Mouse (Mus musculus) lung, postnatal 25 days (tissue): ENCODE measurements around the gene Lin28a.
A peak's percentile ranks its signal among the peaks of the same experiment; 100 is the strongest.

Experiments used
- DNase-seq: peaks from one replicate; pipeline ENCODE4 v3.0.0; 2022; ENCODE audit warnings: low spot score

Gene Lin28a

DNA sequence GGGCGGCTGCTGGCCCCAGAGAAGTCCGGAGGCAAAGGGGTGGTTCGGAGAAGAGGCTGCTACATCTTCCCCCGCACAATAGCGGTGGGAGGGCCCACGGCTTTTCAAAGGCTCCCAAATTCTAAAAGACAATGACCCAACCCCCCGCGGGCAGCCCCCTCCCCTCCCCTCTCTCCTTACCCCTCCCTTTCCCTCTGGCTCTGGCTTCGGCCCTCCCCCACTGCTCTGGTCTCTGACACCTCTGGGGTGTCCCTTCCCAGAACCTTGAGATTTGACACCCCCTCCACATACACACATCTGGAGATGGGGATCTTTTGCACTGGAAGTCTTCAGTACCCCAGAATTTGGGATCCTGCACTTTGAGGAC lies at the start of gene Lin28a:
Gene Lin28a (minus strand): TSS at position 63 of the 367 bp plus-strand sequence.
- DNase-seq, result no peak

DNA sequence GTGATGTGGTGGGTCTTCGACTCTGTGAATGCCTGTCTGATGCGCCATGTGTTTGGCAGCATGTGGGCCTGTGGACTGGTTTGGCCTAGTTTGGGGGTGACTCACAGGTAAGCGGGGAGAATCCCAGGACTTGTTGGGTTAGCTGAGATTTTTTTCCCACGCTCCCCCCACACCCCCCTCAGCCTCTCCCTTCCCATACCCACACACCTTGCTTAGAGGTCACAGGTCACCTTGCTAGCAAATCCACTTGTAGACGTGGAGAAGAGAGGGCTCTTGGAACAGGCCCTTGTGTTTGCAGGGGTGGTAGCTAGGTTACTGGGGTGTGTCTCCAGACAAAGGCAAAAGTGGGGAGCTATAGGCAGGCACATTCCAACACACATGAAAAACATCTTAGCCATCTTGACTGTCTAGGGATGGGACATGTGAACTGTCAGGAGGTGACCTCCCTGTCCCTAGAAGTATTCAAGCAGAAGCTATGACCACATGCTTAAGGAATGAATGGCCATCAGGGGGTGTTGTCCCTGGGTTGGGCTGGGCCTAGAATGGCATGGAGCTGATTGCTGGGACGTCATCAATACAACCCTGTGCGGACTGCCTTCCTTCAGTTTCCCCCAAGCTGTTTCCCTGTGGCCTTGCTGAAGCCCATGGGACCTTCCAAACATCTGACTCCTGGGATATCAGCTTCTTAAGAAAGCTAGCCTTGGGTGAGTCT lies 49.3 kb upstream of the Lin28a start:
- no peak for DNase-seq

GRCm38 (mm10) chr4:134067383-134067782 lies 48.7 kb upstream of the Lin28a start:
- no peak for DNase-seq

DNA sequence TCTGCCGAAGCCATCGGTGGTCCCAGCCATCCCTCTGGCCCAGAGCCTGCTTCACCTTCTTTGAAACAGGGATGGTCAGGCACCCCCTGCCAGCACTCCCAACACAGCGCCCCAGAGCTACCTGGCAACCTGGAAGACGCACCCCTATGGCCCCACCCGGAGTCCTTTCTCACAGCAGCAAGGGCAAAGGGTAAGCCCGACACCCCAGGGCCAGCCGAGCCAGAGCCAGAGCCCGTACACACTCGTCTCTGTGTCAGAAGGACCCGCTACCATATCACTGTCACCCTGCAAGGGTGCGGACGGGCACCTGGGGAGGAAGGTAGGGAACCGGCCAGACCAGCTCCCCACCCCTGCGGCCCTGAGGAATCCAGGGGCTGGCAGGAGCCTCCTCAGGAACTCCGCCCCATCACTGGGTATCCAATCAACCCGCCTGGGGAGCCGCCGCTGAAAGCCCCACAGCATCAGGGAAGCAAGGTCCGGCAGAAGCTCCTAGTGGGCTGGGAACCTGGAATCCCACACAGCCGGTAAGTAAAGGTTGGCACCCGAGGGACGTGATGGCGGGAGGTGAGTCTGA lies 46.9 kb upstream of the Lin28a start:
- peak; percentile 54 for DNase-seq

DNA sequence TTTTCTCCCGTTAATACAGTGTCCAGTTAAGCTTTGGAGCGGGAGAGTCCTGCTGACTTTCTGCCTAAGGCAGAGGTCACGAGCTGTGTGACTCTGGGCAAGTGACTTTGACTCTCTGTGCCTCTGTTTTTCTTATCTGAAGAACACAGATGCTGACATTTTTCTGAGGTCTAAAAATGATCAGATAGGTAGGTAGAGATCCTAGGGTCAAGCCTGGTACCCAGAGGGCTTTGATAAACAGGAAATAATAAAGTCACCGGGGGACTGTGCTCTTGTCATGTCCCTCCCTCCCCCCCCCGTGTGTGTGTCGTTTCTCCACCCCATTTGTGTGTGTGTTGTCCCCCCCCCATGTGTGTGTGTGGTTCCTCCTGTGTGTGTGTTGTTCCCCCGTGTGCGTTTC lies 43.9 kb upstream of the Lin28a start:
- DNase-seq, result no peak

GRCm38 (mm10) chr4:134061944-134062446 lies 43.4 kb upstream of the Lin28a start:
- DNase-seq, result no peak

DNA sequence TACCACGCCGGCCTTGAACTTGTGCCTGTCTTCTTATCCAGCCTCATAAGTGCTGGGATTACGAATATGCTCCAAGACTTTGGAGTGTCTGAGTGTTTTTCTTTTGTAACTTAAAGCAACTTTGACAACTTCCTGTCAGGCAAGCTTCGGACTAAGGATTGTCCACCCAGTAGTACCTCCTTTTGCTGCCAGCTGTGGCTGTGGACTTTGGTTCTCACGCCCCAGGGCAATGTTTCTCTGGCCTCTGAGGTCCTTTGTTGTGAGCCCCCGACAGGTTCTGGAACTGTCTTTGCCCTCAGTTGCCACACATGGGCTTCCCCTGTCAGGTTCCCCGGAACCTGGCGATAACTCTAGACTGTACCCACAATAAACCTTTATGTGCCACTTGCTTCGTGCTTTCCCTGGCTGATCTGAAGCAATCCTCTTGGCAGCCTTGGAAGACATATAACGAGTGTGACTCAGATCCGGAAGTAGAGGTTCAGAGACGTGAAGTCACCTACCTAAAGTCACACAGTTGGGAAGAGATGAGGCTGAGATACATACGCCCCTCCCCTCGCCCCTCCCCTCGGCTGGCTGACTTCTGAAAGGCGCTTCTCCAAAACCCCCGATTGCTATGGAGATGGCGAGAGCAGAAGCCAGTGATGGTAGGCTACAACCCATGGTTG lies 42.7 kb upstream of the Lin28a start:
- no peak for DNase-seq

- no peak for DNase-seq
Measured at GRCm38 (mm10) chr4:134060135-134060865, 41.7 kb upstream of the Lin28a start, which contains the start of gene Crybg2. Crybg2 (plus strand) TSS chr4:134060815.

GRCm38 (mm10) chr4:134058908-134059307 lies 40.3 kb upstream of the Lin28a start:
- no peak for DNase-seq

GRCm38 (mm10) chr4:134058166-134058715 lies 39.6 kb upstream of the Lin28a start:
- DNase-seq, result no peak

DNA sequence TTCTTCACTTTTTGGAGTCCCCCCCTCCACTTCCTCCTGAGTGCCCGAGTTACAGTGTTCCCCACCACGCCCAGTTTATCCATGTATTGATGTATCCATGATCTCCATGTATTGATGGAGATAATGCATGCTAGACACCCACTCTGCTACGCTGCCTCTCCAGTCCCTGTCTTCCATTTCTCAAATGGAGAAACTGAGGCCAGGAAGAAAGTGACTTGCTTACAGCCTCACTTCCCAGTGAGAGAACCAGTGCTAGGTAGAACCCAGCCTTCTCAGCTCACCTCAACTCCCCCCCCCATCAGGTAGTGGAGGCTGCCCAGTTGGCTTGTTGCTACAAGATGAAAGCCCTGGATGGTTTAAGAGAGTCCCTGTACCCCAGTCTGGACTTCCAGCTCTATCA lies 34.9 kb upstream of the Lin28a start, which contains the start of gene Zfp683:
Gene Zfp683 (plus strand): TSS at position 301 of the 400 bp plus-strand sequence.
- no peak for DNase-seq

DNA sequence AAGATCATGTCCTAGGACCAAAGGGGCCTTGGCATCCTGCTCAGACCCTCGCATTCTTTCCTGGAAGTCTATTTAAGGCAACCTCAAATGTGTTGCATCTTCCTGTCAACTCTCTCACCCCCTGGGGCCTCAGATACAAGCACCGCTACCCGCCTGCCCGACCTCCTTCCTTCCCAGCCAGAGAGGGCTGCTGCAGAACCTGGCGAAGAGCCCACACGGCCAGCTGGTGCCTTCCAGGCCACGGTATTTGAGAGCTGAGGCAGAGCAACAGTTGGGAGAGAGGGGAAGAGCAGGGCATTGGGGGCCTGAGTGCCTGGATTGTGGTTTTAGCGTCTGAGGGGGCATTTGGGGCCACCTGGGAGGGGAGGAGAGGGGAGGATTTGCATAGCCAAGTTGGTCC lies 33.9 kb upstream of the Lin28a start:
- DNase-seq, result no peak

DNA sequence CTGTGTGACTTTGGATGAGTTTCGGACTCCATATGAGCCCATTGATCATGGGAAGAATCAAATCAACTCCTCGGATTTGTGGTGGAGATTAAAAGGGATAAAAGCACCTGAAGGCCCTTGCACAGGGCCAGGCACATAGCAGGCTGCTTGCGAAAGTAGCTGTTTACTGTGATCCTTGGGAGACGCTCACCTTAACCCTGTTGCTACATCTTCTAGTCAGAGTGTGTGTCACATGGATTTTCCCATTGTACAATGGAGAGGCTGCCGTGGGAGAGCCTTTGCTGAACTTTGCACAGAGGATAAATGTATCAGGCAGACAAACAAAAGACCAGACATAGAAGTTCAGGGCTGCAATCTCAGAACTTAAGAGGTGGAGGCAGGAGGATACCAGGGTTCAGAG lies 33.3 kb upstream of the Lin28a start:
- DNase-seq, result no peak

GRCm38 (mm10) chr4:134047648-134048047 lies 29.0 kb upstream of the Lin28a start:
- DNase-seq, result no peak

GRCm38 (mm10) chr4:134043041-134043440 lies 24.4 kb upstream of the Lin28a start:
- no peak for DNase-seq

DNA sequence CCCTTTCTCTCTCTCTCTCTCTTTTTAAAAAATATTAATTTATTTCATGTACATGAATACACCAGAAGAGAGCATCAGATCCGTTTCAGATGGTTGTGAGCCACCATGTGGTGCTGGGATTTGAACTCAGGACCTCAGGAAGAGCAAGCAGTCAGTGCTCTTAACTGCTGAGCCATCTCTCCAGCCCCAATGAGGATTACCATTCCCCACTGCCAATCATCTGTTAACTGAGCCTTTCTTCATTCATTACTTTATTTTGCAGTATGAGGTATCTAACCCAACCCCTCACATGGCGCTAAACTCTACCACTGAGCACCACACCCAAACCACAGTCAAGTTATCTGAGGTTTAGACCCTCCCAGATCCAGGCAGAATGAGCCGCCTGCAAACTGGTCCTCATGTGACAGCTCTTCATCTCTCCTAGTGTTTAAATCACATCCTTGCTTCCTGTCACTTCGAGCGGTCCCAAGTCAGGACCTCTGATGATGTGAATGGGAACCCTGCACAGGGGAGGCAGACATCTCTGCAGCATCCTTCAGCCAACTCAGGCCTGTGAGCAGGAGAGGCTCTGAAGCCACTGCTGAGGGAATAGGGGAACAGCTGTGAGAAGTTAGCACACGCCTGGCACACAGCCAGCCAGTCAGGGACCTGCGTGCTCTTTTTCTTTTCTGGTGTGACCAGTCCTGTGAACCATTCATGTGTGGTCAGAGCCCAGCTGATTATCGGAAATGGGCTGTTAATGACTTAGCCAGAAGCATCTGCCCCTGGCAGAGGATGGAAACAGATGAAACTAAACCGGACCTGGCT lies 22.9 kb upstream of the Lin28a start:
- no peak for DNase-seq

DNA sequence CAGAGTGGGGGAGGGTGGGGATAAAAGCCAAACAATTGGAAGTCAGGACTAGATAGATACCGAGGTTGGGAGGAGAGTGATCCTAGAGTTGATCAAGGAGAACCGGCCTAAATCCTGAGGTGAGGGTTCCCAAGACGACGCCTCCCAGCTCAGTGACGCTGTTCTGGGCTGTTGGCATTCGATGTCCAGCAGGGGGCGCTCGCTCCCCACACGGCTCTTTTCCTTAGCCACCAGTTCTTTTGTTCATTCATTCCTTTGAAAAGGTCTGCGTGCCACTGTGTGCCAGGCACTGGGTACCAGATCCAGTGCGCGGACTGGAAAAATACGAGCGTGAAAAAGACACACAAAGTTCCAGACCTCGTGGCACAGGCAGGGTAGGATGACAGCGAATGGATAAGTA lies 17.3 kb upstream of the Lin28a start:
- DNase-seq, result peak; percentile 57

DNA sequence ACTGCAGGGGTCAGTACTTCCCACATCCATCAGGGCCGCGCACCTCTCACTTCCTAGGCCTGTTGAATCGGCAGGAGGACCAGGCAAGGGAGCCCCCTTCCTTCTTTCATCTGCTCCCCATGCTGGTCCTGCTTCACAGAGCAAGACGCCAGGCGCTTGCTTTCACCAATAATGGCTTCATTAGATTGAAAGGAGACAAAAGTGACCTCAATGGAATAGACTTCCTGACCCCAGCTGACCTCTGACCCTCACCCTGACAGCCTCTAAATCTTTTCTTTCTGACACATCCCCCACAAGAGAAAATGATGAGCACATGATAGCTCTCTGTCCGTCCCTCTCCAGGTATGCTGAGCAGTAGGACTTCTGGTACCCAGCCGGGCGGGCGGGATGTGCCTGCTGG lies 7.2 kb upstream of the Lin28a start:
- no peak for DNase-seq

DNA sequence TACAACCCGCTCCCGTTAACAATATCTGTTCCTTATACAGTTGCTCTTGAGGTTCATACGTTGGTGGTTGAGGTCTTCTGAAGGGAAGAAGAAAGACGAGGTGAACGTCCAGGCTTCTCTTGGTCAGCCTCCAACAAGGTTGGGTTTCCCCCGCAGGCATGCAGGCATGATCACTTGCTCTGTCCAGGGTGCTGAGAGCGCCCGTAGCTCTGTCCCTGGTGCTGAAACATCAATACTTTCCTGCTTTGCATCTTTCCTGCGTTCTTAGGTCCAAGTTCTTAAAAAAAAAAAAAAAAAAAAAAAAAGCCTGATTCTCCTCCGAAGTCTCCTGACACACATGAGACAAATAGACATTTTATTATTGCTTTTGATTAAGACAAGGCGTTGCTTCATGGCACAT lies 2.0 kb upstream of the Lin28a start:
- DNase-seq, result peak; percentile 59

GRCm38 (mm10) chr4:134019641-134020351 lies 1.2 kb upstream of the Lin28a start:
- no peak for DNase-seq

GRCm38 (mm10) chr4:134019210-134019609 lies 569 bp upstream of the Lin28a start:
- DNase-seq, result no peak
